ENCODE assay signal across 8 mouse cellular contexts in the genomic region with DNA sequence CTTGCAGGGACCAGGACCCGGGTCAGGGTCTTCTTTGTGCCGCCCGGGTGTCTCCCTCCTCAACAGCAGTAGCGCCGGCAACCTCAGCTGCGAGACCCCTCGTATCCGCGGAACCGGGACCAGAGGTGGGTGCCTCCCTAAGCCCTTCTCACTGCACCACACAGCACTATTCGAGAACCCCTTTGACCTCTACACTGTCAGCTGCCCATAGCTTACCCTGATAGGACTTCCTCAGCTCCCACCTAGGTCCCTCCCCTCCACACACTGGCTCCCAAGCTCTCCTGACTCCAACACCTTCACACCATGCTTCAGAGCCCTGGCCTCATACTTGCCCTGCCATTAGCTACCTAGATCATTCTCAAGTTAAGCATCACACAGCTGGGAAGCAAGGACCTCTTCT. TPM values are rescaled to one million over a fixed set of nuclear protein-coding genes. Genes with fewer than 3 reads are reported as not detected.
DNase-seq lines count a peak whose midpoint lies in the region; ATAC-seq and TF ChIP-seq lines count a peak whose summit lies in the region.
"Had no signal": no experiment of that assay in that cellular context is flagged by ENCODE, and none has a peak within 500 bp of the region (broad histone marks: within the 10 kb centered on the region; RNA-seq: fewer than 3 reads in every experiment).

No protein-coding gene starts in this region.

- no peaks in the 10 kb centered on the region for H3K4me1 ChIP-seq in liver, embryonic 11.5 days (replicated peaks; ENCODE audit: control insufficient read depth, insufficient read depth, low read length)
- H3K4me1 ChIP-seq in liver, postnatal 0 days (ENCODE audit: insufficient read depth): no peaks in the 10 kb centered on the region
- peaks cover 12% of the 10 kb centered on the region for H3K4me1 ChIP-seq in forebrain, embryonic 12.5 days
- H3K4me1 ChIP-seq in limb, embryonic 10.5 days: peaks cover 11% of the 10 kb centered on the region; the same call in 1 of the 2 replicates
- no peaks in the 10 kb centered on the region for H3K4me1 ChIP-seq in stomach, embryonic 14.5 days (ENCODE audit: control insufficient read depth, insufficient read depth, low read length)

- H3K36me3 ChIP-seq in liver, embryonic 11.5 days (ENCODE audit: control insufficient read depth, insufficient read depth, low read length): no peaks in the 10 kb centered on the region
- H3K36me3 ChIP-seq in liver, postnatal 0 days (replicated peaks; ENCODE audit: insufficient read depth, low read length): no peaks in the 10 kb centered on the region
- H3K36me3 ChIP-seq in forebrain, embryonic 12.5 days (replicated peaks): no peaks in the 10 kb centered on the region
- no peaks in the 10 kb centered on the region for H3K36me3 ChIP-seq in limb, embryonic 10.5 days
- no peaks in the 10 kb centered on the region for H3K36me3 ChIP-seq in stomach, embryonic 14.5 days (ENCODE audit: control insufficient read depth, insufficient read depth, low read length)

- ATAC-seq in liver, embryonic 11.5 days (replicated peaks; ENCODE audit: low FRiP score): peak; percentile 45
- no peak for ATAC-seq in liver, postnatal 0 days
- peak; percentile 64; the same call in 1 of the 2 replicates for ATAC-seq in forebrain, embryonic 12.5 days (ENCODE audit: low FRiP score)
- ATAC-seq in stomach, embryonic 14.5 days (ENCODE audit: insufficient number of reproducible peaks, insufficient read depth, low FRiP score, low read depth): peak; percentile 72

- no peak overlapping the region for H3K27ac ChIP-seq in liver, embryonic 11.5 days (ENCODE audit: low read depth, low read length)
- no peak overlapping the region for H3K27ac ChIP-seq in liver, postnatal 0 days (ENCODE audit: low read depth)
- H3K27ac ChIP-seq in forebrain, embryonic 12.5 days: no peak overlapping the region
- H3K27ac ChIP-seq in limb, embryonic 10.5 days: no peak overlapping the region; the same call in 1 of the 2 replicates
- no peak overlapping the region for H3K27ac ChIP-seq in stomach, embryonic 14.5 days (ENCODE audit: low read length)

- no peaks in the 10 kb centered on the region for H3K9me3 ChIP-seq in liver, embryonic 11.5 days (ENCODE audit: control insufficient read depth, low read length)
- H3K9me3 ChIP-seq in liver, postnatal 0 days (ENCODE audit: low read length): no peaks in the 10 kb centered on the region
- H3K9me3 ChIP-seq in forebrain, embryonic 12.5 days: no peaks in the 10 kb centered on the region
- H3K9me3 ChIP-seq in limb, embryonic 10.5 days (replicated peaks): no peaks in the 10 kb centered on the region
- H3K9me3 ChIP-seq in stomach, embryonic 14.5 days (ENCODE audit: control insufficient read depth, low read depth, low read length): no peaks in the 10 kb centered on the region

- WGBS in liver, embryonic 11.5 days: 7% methylated on average over 10 of the region's 11 CpGs
- 1% methylated on average over 11 of the region's 11 CpGs for WGBS in liver, postnatal 0 days (ENCODE audit: insufficient replicate concordance)
- 0% methylated on average over 11 of the region's 11 CpGs for WGBS in forebrain, embryonic 12.5 days
- WGBS in limb, embryonic 10.5 days: under 1% methylated on average over 11 of the region's 11 CpGs
- WGBS in stomach, embryonic 14.5 days: 2% methylated on average over 9 of the region's 11 CpGs

- DNase-seq in liver, embryonic 11.5 days (ENCODE audit: low spot score): no peak
- no peak for DNase-seq in liver, postnatal 0 days
- no peak for DNase-seq in limb, embryonic 10.5 days (ENCODE audit: low spot score)
- no peak for DNase-seq in gastrocnemius, postnatal 4 days (ENCODE audit: low spot score in 2 of 2)
- no peak for DNase-seq in layer of hippocampus, adult 11-12 months (ENCODE audit: low spot score)
- DNase-seq: kidney, postnatal 25 days had no signal

- TF ChIP-seq CTCF in liver, postnatal 0 days (IDR thresholded peaks at IDR 0.05; ENCODE audit: low read depth): no peak

- no peak for TF ChIP-seq EP300 in liver, postnatal 0 days (IDR thresholded peaks at IDR 0.05; ENCODE audit: low read depth)

- no peak overlapping the region for H3K9ac ChIP-seq in liver, embryonic 11.5 days (ENCODE audit: low read depth, low read length)
- no peak overlapping the region for H3K9ac ChIP-seq in liver, postnatal 0 days (replicated peaks)
- H3K9ac ChIP-seq in forebrain, embryonic 12.5 days: peak overlapping the region; percentile 50
- no peak overlapping the region for H3K9ac ChIP-seq in stomach, embryonic 14.5 days (replicated peaks; ENCODE audit: low read depth, low read length)

- peak overlapping the region; percentile 26 for H3K4me3 ChIP-seq in liver, embryonic 11.5 days (ENCODE audit: low read depth, low read length)
- no peak overlapping the region for H3K4me3 ChIP-seq in liver, postnatal 0 days (ENCODE audit: low read depth, low read length)
- H3K4me3 ChIP-seq in forebrain, embryonic 12.5 days (replicated peaks): peak overlapping the region; percentile 46
- peak overlapping the region; percentile 50 for H3K4me3 ChIP-seq in limb, embryonic 10.5 days
- H3K4me3 ChIP-seq in stomach, embryonic 14.5 days (ENCODE audit: low read depth, low read length): peak overlapping the region; percentile 29

- H3K4me2 ChIP-seq in liver, embryonic 11.5 days: peak overlapping the region; percentile 55
- no peak overlapping the region for H3K4me2 ChIP-seq in liver, postnatal 0 days (ENCODE audit: low read depth, low read length)
- H3K4me2 ChIP-seq in forebrain, embryonic 12.5 days: peak overlapping the region; percentile 81
- H3K4me2 ChIP-seq in stomach, embryonic 14.5 days (replicated peaks; ENCODE audit: low read depth, low read length): peak overlapping the region; percentile 68

- peaks cover 31% of the 10 kb centered on the region for H3K27me3 ChIP-seq in liver, embryonic 11.5 days (replicated peaks; ENCODE audit: control insufficient read depth, insufficient read depth, low read length)
- peaks cover 33% of the 10 kb centered on the region for H3K27me3 ChIP-seq in liver, postnatal 0 days (ENCODE audit: insufficient read depth, low read length)
- peaks cover 39% of the 10 kb centered on the region for H3K27me3 ChIP-seq in forebrain, embryonic 12.5 days
- H3K27me3 ChIP-seq in limb, embryonic 10.5 days (ENCODE audit: low read depth, poor library complexity, severe bottlenecking): peaks cover 56% of the 10 kb centered on the region
- H3K27me3 ChIP-seq in stomach, embryonic 14.5 days (ENCODE audit: control insufficient read depth, insufficient read depth, low read length): 0 out of 2 replicates have a peak, but pooled peaks cover 22% of the 10 kb centered on the region

RNA-seq across cellular contexts. Expression of gene Cckbr, which starts 0.5 kb away (rescaled TPM):
- 0.05 TPM in 1 of 2 replicates, not detected in the other for polyA plus RNA-seq in liver, embryonic 11.5 days (2014; fragmentation: Nextera tagmentation; extraction: Ambion mirVana)
- polyA plus RNA-seq in liver, postnatal 0 days (2015; fragmentation: Nextera tagmentation; extraction: Ambion mirVana): not detected in 2 replicates
- polyA plus RNA-seq in forebrain, embryonic 12.5 days (2016; fragmentation: Nextera tagmentation; extraction: Ambion mirVana): 0.38 and 0.70 TPM in 2 replicates
- 0.05 TPM in 2 replicates for polyA plus RNA-seq in limb, embryonic 10.5 days (2016; fragmentation: Nextera tagmentation; extraction: Ambion mirVana)
- polyA plus RNA-seq in stomach, embryonic 14.5 days (2014; fragmentation: Nextera tagmentation; extraction: Ambion mirVana): 0.85 and 0.87 TPM in 2 replicates
- not detected for total RNA-seq in gastrocnemius, postnatal 4 days (2021)

RNA-seq across cellular contexts. Expression of gene Cnga4, which starts 21.7 kb away (rescaled TPM):
- polyA plus RNA-seq in liver, embryonic 11.5 days (2014; fragmentation: Nextera tagmentation; extraction: Ambion mirVana): not detected in 2 replicates
- polyA plus RNA-seq in liver, postnatal 0 days (2015; fragmentation: Nextera tagmentation; extraction: Ambion mirVana): not detected in 2 replicates
- 0.10 and 0.19 TPM in 2 replicates for polyA plus RNA-seq in forebrain, embryonic 12.5 days (2016; fragmentation: Nextera tagmentation; extraction: Ambion mirVana)
- polyA plus RNA-seq in limb, embryonic 10.5 days (2016; fragmentation: Nextera tagmentation; extraction: Ambion mirVana): 0.05 TPM in 1 of 2 replicates, not detected in the other
- polyA plus RNA-seq in stomach, embryonic 14.5 days (2014; fragmentation: Nextera tagmentation; extraction: Ambion mirVana): not detected in 2 replicates
- total RNA-seq in gastrocnemius, postnatal 4 days (2021): not detected

RNA-seq across cellular contexts. Expression of gene Fam160a2, which starts 26.2 kb away (rescaled TPM):
- 28.7 and 31.0 TPM in 2 replicates for polyA plus RNA-seq in liver, embryonic 11.5 days (2014; fragmentation: Nextera tagmentation; extraction: Ambion mirVana)
- polyA plus RNA-seq in liver, postnatal 0 days (2015; fragmentation: Nextera tagmentation; extraction: Ambion mirVana): 10.3 and 11.1 TPM in 2 replicates
- polyA plus RNA-seq in forebrain, embryonic 12.5 days (2016; fragmentation: Nextera tagmentation; extraction: Ambion mirVana): 48.2 and 49.7 TPM in 2 replicates
- 45.9 and 47.0 TPM in 2 replicates for polyA plus RNA-seq in limb, embryonic 10.5 days (2016; fragmentation: Nextera tagmentation; extraction: Ambion mirVana)
- 40.3 and 41.1 TPM in 2 replicates for polyA plus RNA-seq in stomach, embryonic 14.5 days (2014; fragmentation: Nextera tagmentation; extraction: Ambion mirVana)
- total RNA-seq in gastrocnemius, postnatal 4 days (2021): 10 to 100 TPM; 21.0 to 24.9 TPM

RNA-seq across cellular contexts. Expression of gene Gm5901, which starts 51.2 kb away (rescaled TPM):
- not detected in 2 replicates for polyA plus RNA-seq in liver, embryonic 11.5 days (2014; fragmentation: Nextera tagmentation; extraction: Ambion mirVana)
- polyA plus RNA-seq in liver, postnatal 0 days (2015; fragmentation: Nextera tagmentation; extraction: Ambion mirVana): not detected in 2 replicates
- polyA plus RNA-seq in forebrain, embryonic 12.5 days (2016; fragmentation: Nextera tagmentation; extraction: Ambion mirVana): not detected in 2 replicates
- not detected in 2 replicates for polyA plus RNA-seq in limb, embryonic 10.5 days (2016; fragmentation: Nextera tagmentation; extraction: Ambion mirVana)
- not detected in 2 replicates for polyA plus RNA-seq in stomach, embryonic 14.5 days (2014; fragmentation: Nextera tagmentation; extraction: Ambion mirVana)
- total RNA-seq in gastrocnemius, postnatal 4 days (2021): not detected

RNA-seq across cellular contexts. Expression of gene Cavin3, which starts 56.0 kb away (rescaled TPM):
- 16.8 and 17.8 TPM in 2 replicates for polyA plus RNA-seq in liver, embryonic 11.5 days (2014; fragmentation: Nextera tagmentation; extraction: Ambion mirVana)
- 4.5 and 4.7 TPM in 2 replicates for polyA plus RNA-seq in liver, postnatal 0 days (2015; fragmentation: Nextera tagmentation; extraction: Ambion mirVana)
- 20.2 and 24.7 TPM in 2 replicates for polyA plus RNA-seq in forebrain, embryonic 12.5 days (2016; fragmentation: Nextera tagmentation; extraction: Ambion mirVana)
- polyA plus RNA-seq in limb, embryonic 10.5 days (2016; fragmentation: Nextera tagmentation; extraction: Ambion mirVana): 20.4 and 21.6 TPM in 2 replicates
- 113 and 121 TPM in 2 replicates for polyA plus RNA-seq in stomach, embryonic 14.5 days (2014; fragmentation: Nextera tagmentation; extraction: Ambion mirVana)
- 10 to 100 TPM; 63.8 to 65.3 TPM for total RNA-seq in gastrocnemius, postnatal 4 days (2021)
